Mouse (Mus musculus): ENCODE results near the gene Amy2a2. TPM values are rescaled to one million over a fixed set of nuclear protein-coding genes. Genes with fewer than 3 reads are reported as not detected.

Gene Amy2a2
- polyA plus RNA-seq (2014; fragmentation: Illumina TruSeq; extraction: RNeasy Lipid Tissue Mini Kit (QIAGEN cat#74804); ENCODE audit: low replicate concordance) = 2,470 TPM

GRCm38 (mm10) chr3:113356558-113356957, at the start of gene Amy2a2:
Amy2a2 (minus strand) TSS chr3:113356658.

DNA sequence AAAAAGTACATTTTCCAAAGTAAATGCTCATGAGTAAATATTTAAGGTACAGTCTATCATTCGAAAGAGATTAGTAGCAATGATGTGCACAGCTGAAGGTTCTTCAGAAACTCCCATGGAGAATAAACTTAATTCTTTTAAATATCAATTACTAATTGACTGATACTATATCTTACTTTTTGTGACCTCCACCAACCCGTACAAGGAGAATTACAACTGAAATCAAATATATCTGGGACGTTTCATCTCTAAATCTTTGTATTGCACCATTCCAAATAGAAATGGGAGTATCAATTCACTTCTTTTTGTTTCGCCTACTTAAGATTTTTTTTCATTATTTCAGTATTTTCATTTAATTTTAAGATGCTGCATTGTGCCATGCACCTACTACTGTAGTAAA, 32.5 kb downstream of the Amy2a2 start, which contains the start of gene Amy2a3:
TSS of gene Amy2a3 (minus strand) at position 101 of the 400 bp plus-strand sequence.

Other genes with a start within 250 kb of the Amy2a2 start
- 1,367 TPM for gene Amy2a5, start 97.8 kb downstream of the Amy2a2 start, polyA plus RNA-seq (2014; fragmentation: Illumina TruSeq; extraction: RNeasy Lipid Tissue Mini Kit (QIAGEN cat#74804); ENCODE audit: low replicate concordance)
- 2,470 TPM for gene Amy2a4, start 65.2 kb downstream of the Amy2a2 start, polyA plus RNA-seq (2014; fragmentation: Illumina TruSeq; extraction: RNeasy Lipid Tissue Mini Kit (QIAGEN cat#74804); ENCODE audit: low replicate concordance)
- 2,470 TPM for gene Amy2a3, start 32.6 kb downstream of the Amy2a2 start, polyA plus RNA-seq (2014; fragmentation: Illumina TruSeq; extraction: RNeasy Lipid Tissue Mini Kit (QIAGEN cat#74804); ENCODE audit: low replicate concordance)
- gene Amy2a1, start 175.8 kb upstream of the Amy2a2 start, polyA plus RNA-seq (2014; fragmentation: Illumina TruSeq; extraction: RNeasy Lipid Tissue Mini Kit (QIAGEN cat#74804); ENCODE audit: low replicate concordance) = not detected